Mouse (Mus musculus): ENCODE results near the gene N4bp2l1.

The N4bp2l1 gene

DNA sequence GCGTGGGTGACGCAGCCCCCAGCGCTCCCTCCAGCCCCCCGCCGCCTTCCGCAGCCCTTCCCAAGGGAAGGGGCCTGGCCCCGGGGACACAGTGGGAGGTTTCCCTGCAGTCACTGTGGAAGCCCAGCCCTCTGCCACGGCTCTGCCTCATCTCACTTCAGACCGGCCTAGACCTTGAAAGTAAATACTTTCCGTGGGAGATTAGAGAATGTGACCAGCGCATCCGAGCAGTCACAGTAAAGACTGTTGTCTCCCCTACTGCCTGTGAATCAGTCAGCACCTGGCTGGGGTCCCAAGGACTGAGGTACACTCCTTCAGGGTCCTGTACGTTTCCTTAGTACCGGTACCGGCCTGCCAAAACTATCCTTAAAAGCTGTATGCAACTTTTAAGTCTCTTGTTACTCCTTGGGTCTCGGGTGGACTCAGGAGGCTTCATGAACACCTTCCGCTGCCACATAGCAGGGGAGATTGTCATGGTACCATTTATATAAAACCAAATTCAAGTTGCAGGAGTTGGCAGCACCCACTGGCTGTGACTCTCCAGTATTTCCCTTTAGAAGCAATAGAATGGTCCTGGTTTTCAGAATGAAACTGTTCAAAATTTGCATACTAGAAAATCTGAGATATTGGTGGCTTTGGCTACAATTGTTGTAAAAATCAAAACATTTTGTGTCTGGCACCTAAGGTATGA is 2.2 kb downstream of the N4bp2l1 start:
- no peak for TF ChIP-seq POU5F1 (IDR thresholded peaks at IDR 0.05; ENCODE audit: borderline replicate concordance, low read length)
- TF ChIP-seq CTCF (conservative IDR thresholded peaks at IDR 0.05; ENCODE audit: low read length): no peak
- TF ChIP-seq NANOG (IDR thresholded peaks at IDR 0.05; ENCODE audit: borderline replicate concordance, low read length): no peak
- H3K27me3 ChIP-seq (ENCODE audit: insufficient read depth, low read length): peaks cover 62% of the 10 kb centered on the region
- H3K4me3 ChIP-seq (replicated peaks; ENCODE audit: low read length): peak overlapping the region; percentile 93
- peaks cover 37% of the 10 kb centered on the region for H3K4me1 ChIP-seq (replicated peaks; ENCODE audit: low read depth, low read length)
- no peaks in the 10 kb centered on the region for H3K36me3 ChIP-seq (ENCODE audit: insufficient read depth, low read length)
- H3K9me3 ChIP-seq (ENCODE audit: low read length): no peaks in the 10 kb centered on the region

DNA sequence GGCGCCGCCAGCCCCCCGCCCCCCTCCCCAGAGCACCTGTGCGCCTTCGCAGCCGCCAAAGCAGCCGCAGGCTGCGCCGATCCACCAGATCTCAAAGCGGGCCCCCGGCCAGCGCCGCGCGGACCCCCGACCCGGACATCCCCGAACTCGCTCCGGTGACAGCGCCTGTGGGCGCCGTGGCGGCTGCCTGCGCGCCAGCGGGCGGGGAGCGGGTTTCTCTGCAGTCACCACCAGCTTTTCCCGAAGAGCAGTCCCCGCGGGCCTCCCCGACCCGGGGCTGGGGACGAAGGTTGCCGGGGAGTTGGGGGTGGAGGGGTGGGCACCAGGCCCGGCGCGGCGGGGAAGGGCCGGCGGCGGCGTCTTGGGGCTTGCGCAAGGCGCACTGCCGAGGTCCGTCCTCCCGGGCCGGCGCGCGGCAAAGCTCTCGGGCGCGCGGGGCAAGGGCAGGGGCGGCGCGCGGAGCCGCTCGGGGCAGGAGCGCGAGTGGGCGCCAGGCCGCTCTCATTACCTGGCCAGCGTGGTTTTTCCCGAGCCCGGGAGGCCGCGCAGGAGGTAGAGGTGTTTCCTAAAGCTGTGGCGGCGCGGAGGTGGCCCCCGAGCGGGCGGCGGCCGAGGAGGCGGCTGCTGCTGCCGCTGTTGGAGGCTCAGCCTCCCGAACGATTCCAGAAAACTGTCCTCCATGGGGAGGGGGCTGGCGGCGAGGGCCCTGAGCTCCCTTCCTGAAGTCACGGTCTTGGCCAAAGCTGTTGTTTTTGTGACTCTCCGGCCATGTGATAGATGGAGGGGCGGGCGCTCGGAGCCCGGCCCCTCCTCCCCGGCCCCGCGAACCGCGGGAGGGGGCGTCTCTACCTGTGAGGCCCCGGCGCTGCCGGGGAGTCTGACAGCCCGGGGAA is 3.0 kb downstream of the N4bp2l1 start:
- Histone ChIP-seq H3K4me3 (replicated peaks; ENCODE audit: low read length) (peak overlapping the region; percentile 93), H3K4me1 (replicated peaks; ENCODE audit: low read depth, low read length) (peaks cover 31% of the 10 kb centered on the region), H3K9me3 (ENCODE audit: low read length) (no peaks in the 10 kb centered on the region), H3K27me3 (ENCODE audit: insufficient read depth, low read length) (peaks cover 62% of the 10 kb centered on the region), H3K36me3 (ENCODE audit: insufficient read depth, low read length) (no peaks in the 10 kb centered on the region)
- TF ChIP-seq POU5F1 (IDR thresholded peaks at IDR 0.05; ENCODE audit: borderline replicate concordance, low read length) (no peak), NANOG (IDR thresholded peaks at IDR 0.05; ENCODE audit: borderline replicate concordance, low read length) (no peak), CTCF (conservative IDR thresholded peaks at IDR 0.05; ENCODE audit: low read length) (no peak)

DNA sequence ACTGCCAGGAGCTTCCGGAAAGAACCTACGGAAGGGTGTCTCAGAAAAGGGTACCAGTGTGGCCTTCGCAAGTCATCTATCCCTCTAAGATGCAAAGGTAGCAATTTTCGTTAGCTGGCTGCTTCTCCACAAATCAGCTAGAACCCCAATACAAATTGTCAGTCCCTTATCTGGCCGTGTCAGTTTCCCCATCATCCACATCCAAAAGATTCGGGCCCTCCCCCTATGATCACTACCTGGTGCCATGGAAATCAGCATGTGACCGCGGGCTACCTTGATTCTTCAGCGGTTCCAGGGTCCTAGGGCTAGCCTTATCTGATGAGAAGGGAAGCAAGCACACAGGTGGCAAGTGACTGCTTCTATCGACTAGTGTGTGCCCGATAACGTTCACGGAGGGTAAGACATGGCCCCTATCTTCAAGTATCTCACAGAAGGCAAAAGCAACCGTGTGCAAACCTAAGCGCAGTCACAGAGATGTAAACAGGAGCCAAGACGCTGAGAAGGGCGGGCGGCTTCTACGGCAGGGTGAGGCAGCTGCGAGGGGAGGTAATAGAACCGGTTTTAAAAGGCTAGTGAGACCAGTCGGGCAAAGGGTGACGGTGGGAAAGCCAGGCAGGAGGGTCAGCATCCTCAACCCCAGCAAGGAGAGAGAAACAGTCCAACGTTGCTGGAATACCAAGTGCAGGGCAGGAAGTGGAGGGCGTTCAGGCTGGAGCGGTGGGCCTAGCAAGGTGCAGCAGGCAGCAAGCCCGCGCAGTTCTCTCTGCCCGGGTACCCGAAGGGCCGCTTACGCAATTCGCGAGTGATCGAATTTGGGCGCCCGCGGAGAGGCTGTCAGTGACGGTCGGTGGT is 3.9 kb downstream of the N4bp2l1 start:
- Histone ChIP-seq H3K9me3 (ENCODE audit: low read length) (no peaks in the 10 kb centered on the region), H3K36me3 (ENCODE audit: insufficient read depth, low read length) (no peaks in the 10 kb centered on the region), H3K4me3 (replicated peaks; ENCODE audit: low read length) (peak overlapping the region; percentile 93), H3K4me1 (replicated peaks; ENCODE audit: low read depth, low read length) (peaks cover 25% of the 10 kb centered on the region), H3K27me3 (ENCODE audit: insufficient read depth, low read length) (peaks cover 56% of the 10 kb centered on the region)
- TF ChIP-seq NANOG (IDR thresholded peaks at IDR 0.05; ENCODE audit: borderline replicate concordance, low read length): no peak
- no peak for TF ChIP-seq POU5F1 (IDR thresholded peaks at IDR 0.05; ENCODE audit: borderline replicate concordance, low read length)
- no peak for TF ChIP-seq CTCF (conservative IDR thresholded peaks at IDR 0.05; ENCODE audit: low read length)

- H3K36me3 ChIP-seq (ENCODE audit: insufficient read depth, low read length): no peaks in the 10 kb centered on the region
- H3K4me3 ChIP-seq (replicated peaks; ENCODE audit: low read length): no peak overlapping the region
- no peaks in the 10 kb centered on the region for H3K9me3 ChIP-seq (ENCODE audit: low read length)
- peaks cover 22% of the 10 kb centered on the region for H3K4me1 ChIP-seq (replicated peaks; ENCODE audit: low read depth, low read length)
- no peak for TF ChIP-seq CTCF (conservative IDR thresholded peaks at IDR 0.05; ENCODE audit: low read length)
- TF ChIP-seq POU5F1 (IDR thresholded peaks at IDR 0.05; ENCODE audit: borderline replicate concordance, low read length): no peak
- TF ChIP-seq NANOG (IDR thresholded peaks at IDR 0.05; ENCODE audit: borderline replicate concordance, low read length): no peak
- peaks cover 50% of the 10 kb centered on the region for H3K27me3 ChIP-seq (ENCODE audit: insufficient read depth, low read length)
These were observed 4.6 kb downstream of the N4bp2l1 start for GRCm38 (mm10) chr5:150592186-150592903.

DNA sequence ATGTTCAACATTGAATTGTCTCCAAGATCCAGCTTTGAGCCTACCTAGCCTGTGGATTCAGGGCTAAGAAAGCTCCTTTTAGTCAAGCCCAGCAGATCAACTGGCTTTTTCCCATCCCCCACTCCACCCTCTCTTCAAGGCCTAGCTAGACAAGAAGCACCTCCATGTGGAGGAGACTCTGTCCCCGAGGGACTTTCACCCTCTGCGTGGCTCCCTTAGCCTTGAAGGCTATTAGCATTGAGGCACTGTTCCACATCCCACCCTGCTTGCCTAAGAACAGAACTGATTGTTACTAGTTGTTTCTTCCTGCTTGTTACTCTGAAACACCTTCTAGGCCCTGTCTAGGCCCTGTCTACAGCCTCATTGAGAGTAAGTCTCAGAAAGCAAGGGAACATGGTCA is 7.0 kb downstream of the N4bp2l1 start:
- no peaks in the 10 kb centered on the region for H3K36me3 ChIP-seq (ENCODE audit: insufficient read depth, low read length)
- no peak for TF ChIP-seq NANOG (IDR thresholded peaks at IDR 0.05; ENCODE audit: borderline replicate concordance, low read length)

DNA sequence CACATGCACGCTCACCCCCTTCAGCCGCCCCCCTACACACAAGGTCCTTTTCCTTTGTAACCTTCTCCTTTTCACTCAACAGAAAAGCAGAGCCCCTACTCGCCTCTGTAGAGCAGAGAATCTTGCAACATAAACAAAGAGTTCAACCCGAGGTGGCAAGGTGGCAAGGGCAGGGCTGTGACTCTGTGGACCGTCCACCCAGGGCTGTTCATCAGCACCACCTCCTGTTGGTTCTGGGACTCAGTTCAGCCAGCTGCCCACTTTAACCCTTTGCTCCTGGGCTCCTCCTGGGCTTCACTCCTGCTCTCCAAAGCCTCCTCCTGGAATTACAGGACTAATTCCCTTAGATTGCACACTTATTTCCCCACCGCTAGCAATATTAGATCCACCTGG is 12.7 kb downstream of the N4bp2l1 start:
- TF ChIP-seq POU5F1 (IDR thresholded peaks at IDR 0.05; ENCODE audit: borderline replicate concordance, low read length): no peak
- TF ChIP-seq CTCF (conservative IDR thresholded peaks at IDR 0.05; ENCODE audit: low read length): no peak
- no peak for TF ChIP-seq NANOG (IDR thresholded peaks at IDR 0.05; ENCODE audit: borderline replicate concordance, low read length)
- no peak overlapping the region for H3K4me3 ChIP-seq (replicated peaks; ENCODE audit: low read length)
- H3K9me3 ChIP-seq (ENCODE audit: low read length): no peaks in the 10 kb centered on the region
- H3K36me3 ChIP-seq (ENCODE audit: insufficient read depth, low read length): no peaks in the 10 kb centered on the region
- H3K27me3 ChIP-seq (ENCODE audit: insufficient read depth, low read length): 0 out of 2 replicates have a peak, but pooled peaks cover 2% of the 10 kb centered on the region
- H3K4me1 ChIP-seq (replicated peaks; ENCODE audit: low read depth, low read length): no peaks in the 10 kb centered on the region

More for the DNA sequence above, 7.0 kb downstream of the N4bp2l1 start:
- no peaks in the 10 kb centered on the region for H3K9me3 ChIP-seq (ENCODE audit: low read length)
- peaks cover 30% of the 10 kb centered on the region for H3K27me3 ChIP-seq (ENCODE audit: insufficient read depth, low read length)
- H3K4me3 ChIP-seq (replicated peaks; ENCODE audit: low read length): no peak overlapping the region
- peaks cover 15% of the 10 kb centered on the region for H3K4me1 ChIP-seq (replicated peaks; ENCODE audit: low read depth, low read length)

- no peaks in the 10 kb centered on the region for H3K9me3 ChIP-seq (ENCODE audit: low read length)
- no peak for TF ChIP-seq CTCF (conservative IDR thresholded peaks at IDR 0.05; ENCODE audit: low read length)
- TF ChIP-seq NANOG (IDR thresholded peaks at IDR 0.05; ENCODE audit: borderline replicate concordance, low read length): no peak
- no peak for TF ChIP-seq POU5F1 (IDR thresholded peaks at IDR 0.05; ENCODE audit: borderline replicate concordance, low read length)
- no peak overlapping the region for H3K4me3 ChIP-seq (replicated peaks; ENCODE audit: low read length)
- H3K36me3 ChIP-seq (ENCODE audit: insufficient read depth, low read length): no peaks in the 10 kb centered on the region
- 0 out of 2 replicates have a peak, but pooled peaks cover 2% of the 10 kb centered on the region for H3K27me3 ChIP-seq (ENCODE audit: insufficient read depth, low read length)
- no peaks in the 10 kb centered on the region for H3K4me1 ChIP-seq (replicated peaks; ENCODE audit: low read depth, low read length)
These were observed 13.2 kb downstream of the N4bp2l1 start for GRCm38 (mm10) chr5:150583622-150584336.
